Mouse (Mus musculus): ENCODE results near the gene Samd8. TPM values are rescaled to one million over a fixed set of nuclear protein-coding genes. Genes with fewer than 3 reads are reported as not detected.

The Samd8 gene
- polyA plus RNA-seq, 1 experiment from 2014 or later, result 8.1 TPM

DNA sequence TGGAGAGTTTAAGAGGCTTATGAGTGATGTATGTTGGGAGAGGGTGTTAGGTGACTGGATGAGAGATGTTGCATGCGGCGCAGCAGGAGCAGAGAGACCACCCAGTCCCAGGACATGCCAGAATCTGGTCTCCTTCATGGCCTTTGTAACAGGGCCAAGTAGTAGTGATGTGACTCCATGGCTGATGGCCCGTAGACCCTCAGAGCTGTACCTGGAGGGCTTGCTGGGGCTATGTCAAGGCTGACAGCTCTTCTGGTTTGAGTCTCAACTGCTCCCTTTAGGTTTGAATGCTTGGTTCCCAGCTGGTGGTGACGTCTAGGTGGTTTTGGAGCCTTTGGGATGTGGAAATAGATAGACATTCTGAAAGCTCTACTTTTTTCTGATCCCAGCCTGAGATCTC is 20.4 kb upstream of the Samd8 start:
- TF ChIP-seq CTCF (IDR thresholded peaks at IDR 0.05; ENCODE audit: low read depth), result no peak
- Histone ChIP-seq H3K9ac (ENCODE audit: low read depth, low read length) (no peak overlapping the region), H3K27me3 (ENCODE audit: insufficient read depth, low read length) (no peaks in the 10 kb centered on the region), H3K36me3 (ENCODE audit: insufficient read depth, low read length) (no peaks in the 10 kb centered on the region), H3K4me2 (ENCODE audit: low read length) (no peak overlapping the region), H3K4me1 (replicated peaks; ENCODE audit: insufficient read depth, low read length) (no peaks in the 10 kb centered on the region), H3K4me3 (replicated peaks; ENCODE audit: low read depth, low read length) (no peak overlapping the region), H3K9me3 (replicated peaks; ENCODE audit: low read length) (no peaks in the 10 kb centered on the region), H3K27ac (no peak overlapping the region)
- DNase-seq (ENCODE audit: low spot score) (no peak), ATAC-seq (replicated peaks; ENCODE audit: low FRiP score, low read depth) (no peak)
- 93% methylated on average over 4 of the region's 4 CpGs for WGBS

DNA sequence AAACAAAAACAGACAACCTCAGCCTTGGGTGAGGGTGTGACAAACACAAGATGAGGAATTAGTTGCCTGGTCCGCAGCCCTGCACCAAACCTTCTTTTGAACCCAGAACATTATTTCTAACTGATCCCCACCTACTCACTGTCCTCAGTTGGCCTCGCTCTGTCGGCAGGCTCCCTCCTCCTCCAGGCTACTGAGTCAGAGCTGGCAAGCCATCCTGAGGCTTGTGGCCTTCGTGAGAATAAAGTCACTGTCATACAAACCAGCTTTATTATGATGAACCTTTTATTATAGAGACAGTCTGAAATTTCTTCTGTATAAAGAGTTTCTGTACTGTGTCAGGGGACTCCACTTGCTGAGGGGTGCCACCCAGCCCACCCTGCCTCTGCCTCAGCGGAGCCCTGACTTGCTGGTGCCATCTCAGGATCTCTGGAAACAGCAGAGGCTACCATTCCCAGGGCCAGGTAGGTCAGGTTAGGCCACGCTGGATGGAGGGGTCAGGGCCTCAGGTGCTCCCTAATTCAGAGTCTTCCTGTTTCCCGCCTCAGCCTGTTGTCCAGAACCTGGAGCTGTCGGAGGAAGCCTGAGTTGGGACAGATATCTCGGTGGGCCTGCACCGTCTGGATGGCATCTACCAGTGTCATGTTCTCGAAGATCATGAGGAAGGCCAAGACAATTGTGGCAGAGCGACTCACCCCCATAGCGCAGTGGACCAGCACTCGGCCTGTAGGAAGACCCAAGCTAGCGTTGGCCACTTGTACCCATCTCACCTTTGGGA is 17.0 kb upstream of the Samd8 start:
- ATAC-seq (replicated peaks; ENCODE audit: low FRiP score, low read depth) (no peak), DNase-seq (ENCODE audit: low spot score) (no peak)
- no peak overlapping the region for H3K9ac ChIP-seq (ENCODE audit: low read depth, low read length)
- WGBS, result 90% methylated on average over 15 of the region's 15 CpGs
- H3K4me2 ChIP-seq (ENCODE audit: low read length), result no peak overlapping the region
- H3K9me3 ChIP-seq (replicated peaks; ENCODE audit: low read length), result no peaks in the 10 kb centered on the region
- TF ChIP-seq CTCF (IDR thresholded peaks at IDR 0.05; ENCODE audit: low read depth), result no peak
- no peak overlapping the region for H3K27ac ChIP-seq
- no peaks in the 10 kb centered on the region for H3K4me1 ChIP-seq (replicated peaks; ENCODE audit: insufficient read depth, low read length)
- H3K27me3 ChIP-seq (ENCODE audit: insufficient read depth, low read length), result no peaks in the 10 kb centered on the region
- H3K36me3 ChIP-seq (ENCODE audit: insufficient read depth, low read length), result no peaks in the 10 kb centered on the region
- no peak overlapping the region for H3K4me3 ChIP-seq (replicated peaks; ENCODE audit: low read depth, low read length)

DNA sequence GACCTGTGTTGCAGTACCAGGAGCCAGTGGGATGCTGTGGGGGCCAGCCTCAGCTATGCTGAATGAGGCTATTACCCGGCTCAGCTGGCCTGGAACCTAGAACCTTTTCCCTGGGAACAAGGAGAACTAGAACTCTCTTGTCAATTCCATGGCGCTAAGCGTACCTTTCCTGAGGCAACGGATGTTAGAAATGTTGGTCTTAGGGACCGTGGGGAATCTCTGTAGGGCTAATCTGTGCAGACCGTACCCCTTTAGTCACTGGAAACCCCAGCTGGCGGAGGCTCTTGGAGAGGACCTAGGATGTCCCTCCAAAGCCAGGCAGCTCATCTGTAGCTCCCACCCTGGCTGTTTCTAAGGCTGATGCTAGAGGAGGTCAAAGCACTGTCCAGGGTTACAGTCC is 10.0 kb upstream of the Samd8 start:
- Histone ChIP-seq H3K27me3 (ENCODE audit: insufficient read depth, low read length) (no peaks in the 10 kb centered on the region), H3K4me1 (replicated peaks; ENCODE audit: insufficient read depth, low read length) (no peaks in the 10 kb centered on the region), H3K9me3 (replicated peaks; ENCODE audit: low read length) (no peaks in the 10 kb centered on the region), H3K9ac (ENCODE audit: low read depth, low read length) (no peak overlapping the region), H3K36me3 (ENCODE audit: insufficient read depth, low read length) (no peaks in the 10 kb centered on the region), H3K27ac (no peak overlapping the region), H3K4me3 (replicated peaks; ENCODE audit: low read depth, low read length) (no peak overlapping the region), H3K4me2 (ENCODE audit: low read length) (no peak overlapping the region)
- ATAC-seq (replicated peaks; ENCODE audit: low FRiP score, low read depth), result no peak
- no peak for TF ChIP-seq CTCF (IDR thresholded peaks at IDR 0.05; ENCODE audit: low read depth)
- no peak for DNase-seq (ENCODE audit: low spot score)
- WGBS, result 95% methylated on average over 7 of the region's 7 CpGs

DNA sequence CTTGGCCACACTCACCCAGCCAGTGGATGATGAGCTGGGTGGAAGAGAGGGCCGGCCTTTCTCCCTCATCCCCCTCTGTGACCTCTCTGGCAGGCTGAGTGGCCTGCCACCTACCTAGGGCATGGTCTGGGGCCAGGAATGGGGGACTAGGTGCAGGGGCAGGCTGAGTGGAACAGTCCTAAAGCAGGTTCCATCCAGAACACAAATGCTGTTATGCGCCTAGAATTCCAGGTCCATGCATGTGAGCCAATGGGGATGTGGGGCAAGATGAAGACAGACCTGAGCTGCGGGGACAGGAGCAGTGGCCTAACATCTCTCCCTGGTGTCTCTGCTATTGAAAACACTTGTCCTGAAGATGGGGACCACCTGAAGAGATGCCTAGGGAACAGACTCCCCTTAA is 9.0 kb upstream of the Samd8 start:
- H3K4me1 ChIP-seq (replicated peaks; ENCODE audit: insufficient read depth, low read length), result no peaks in the 10 kb centered on the region

DNA sequence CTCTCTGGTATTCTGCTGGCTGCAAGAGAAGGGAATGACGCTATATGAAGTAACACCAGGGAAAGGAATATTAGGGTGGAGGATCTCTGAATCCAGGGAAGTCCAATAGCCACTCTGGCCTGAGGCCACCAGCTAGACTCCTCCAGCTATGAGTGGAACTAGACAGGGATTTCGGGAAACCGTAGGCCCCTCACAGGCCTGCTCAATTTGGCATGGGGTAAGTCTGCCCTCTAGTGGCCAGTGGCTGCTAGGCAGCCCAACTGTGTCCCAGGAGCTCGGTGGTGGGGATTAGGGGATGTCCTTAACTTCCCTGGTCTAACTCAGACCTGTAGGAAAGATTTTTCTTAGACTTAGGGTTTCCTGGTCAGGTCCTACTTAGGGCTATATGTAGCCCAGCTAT is 8.5 kb upstream of the Samd8 start:
- no peaks in the 10 kb centered on the region for H3K9me3 ChIP-seq (replicated peaks; ENCODE audit: low read length)
- H3K4me3 ChIP-seq (replicated peaks; ENCODE audit: low read depth, low read length), result no peak overlapping the region
- H3K27me3 ChIP-seq (ENCODE audit: insufficient read depth, low read length), result no peaks in the 10 kb centered on the region
- peak overlapping the region; percentile 29; the same call in 1 of the 2 replicates for H3K9ac ChIP-seq (ENCODE audit: low read depth, low read length)
- H3K4me1 ChIP-seq (replicated peaks; ENCODE audit: insufficient read depth, low read length), result no peaks in the 10 kb centered on the region
- peak; percentile 63; the same call in 1 of the 2 replicates for ATAC-seq (replicated peaks; ENCODE audit: low FRiP score, low read depth)
- H3K27ac ChIP-seq, result no peak overlapping the region
- peak; percentile 99 for TF ChIP-seq CTCF (IDR thresholded peaks at IDR 0.05; ENCODE audit: low read depth)
- WGBS, result 15% methylated on average over 4 of the region's 4 CpGs
- peak; percentile 87 for DNase-seq (ENCODE audit: low spot score)
- no peak overlapping the region for H3K4me2 ChIP-seq (ENCODE audit: low read length)
- no peaks in the 10 kb centered on the region for H3K36me3 ChIP-seq (ENCODE audit: insufficient read depth, low read length)

More for the DNA sequence above, 9.0 kb upstream of the Samd8 start:
- no peak overlapping the region for H3K4me3 ChIP-seq (replicated peaks; ENCODE audit: low read depth, low read length)
- ATAC-seq (replicated peaks; ENCODE audit: low FRiP score, low read depth) (no peak), DNase-seq (ENCODE audit: low spot score) (no peak)
- H3K36me3 ChIP-seq (ENCODE audit: insufficient read depth, low read length), result no peaks in the 10 kb centered on the region
- no peak overlapping the region for H3K4me2 ChIP-seq (ENCODE audit: low read length)
- no peaks in the 10 kb centered on the region for H3K27me3 ChIP-seq (ENCODE audit: insufficient read depth, low read length)
- peak overlapping the region; percentile 29; the same call in 1 of the 2 replicates for H3K9ac ChIP-seq (ENCODE audit: low read depth, low read length)
- no peak overlapping the region for H3K27ac ChIP-seq
- WGBS, result 87% methylated on average over 3 of the region's 3 CpGs
- no peak for TF ChIP-seq CTCF (IDR thresholded peaks at IDR 0.05; ENCODE audit: low read depth)
- H3K9me3 ChIP-seq (replicated peaks; ENCODE audit: low read length), result no peaks in the 10 kb centered on the region

DNA sequence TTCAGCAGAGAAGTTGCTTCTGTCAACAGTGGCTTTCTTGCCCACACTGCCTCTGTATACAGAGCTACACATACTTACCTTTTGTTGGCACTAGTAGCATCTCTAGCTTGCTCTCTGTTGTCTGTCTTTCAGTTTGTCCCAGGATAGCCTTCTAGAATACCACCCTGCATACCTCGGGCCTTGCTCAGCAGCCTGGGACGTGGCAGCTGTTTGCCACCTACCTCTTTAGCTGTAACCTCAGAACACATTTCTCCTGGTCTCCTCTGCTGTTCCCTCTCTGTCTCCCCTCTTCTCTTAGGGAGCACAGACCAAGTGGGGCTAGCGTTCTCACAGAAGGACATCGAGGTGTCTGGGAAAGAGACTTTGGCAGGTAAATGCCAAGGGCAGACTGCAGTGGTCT is 7.9 kb upstream of the Samd8 start:
- ATAC-seq (replicated peaks; ENCODE audit: low FRiP score, low read depth) (no peak), DNase-seq (ENCODE audit: low spot score) (no peak)
- Histone ChIP-seq H3K36me3 (ENCODE audit: insufficient read depth, low read length) (no peaks in the 10 kb centered on the region), H3K27me3 (ENCODE audit: insufficient read depth, low read length) (no peaks in the 10 kb centered on the region), H3K4me2 (ENCODE audit: low read length) (no peak overlapping the region), H3K4me3 (replicated peaks; ENCODE audit: low read depth, low read length) (no peak overlapping the region), H3K27ac (no peak overlapping the region), H3K9ac (ENCODE audit: low read depth, low read length) (no peak overlapping the region), H3K9me3 (replicated peaks; ENCODE audit: low read length) (no peaks in the 10 kb centered on the region), H3K4me1 (replicated peaks; ENCODE audit: insufficient read depth, low read length) (no peaks in the 10 kb centered on the region)
- 92% methylated on average over 4 of the region's 4 CpGs for WGBS
- no peak for TF ChIP-seq CTCF (IDR thresholded peaks at IDR 0.05; ENCODE audit: low read depth)

Measured in kidney, postnatal 0 days (tissue).